Mouse (Mus musculus) induced T-regulatory cell, adult 2 months (primary cell): Measurements from ENCODE around the gene Aldh3a1.

Source experiments
- DNase-seq: peaks from one replicate; pipeline ENCODE4 v3.0.0-alpha.2; 2012; ENCODE audit warnings: low read depth

Aldh3a1 gene

DNA sequence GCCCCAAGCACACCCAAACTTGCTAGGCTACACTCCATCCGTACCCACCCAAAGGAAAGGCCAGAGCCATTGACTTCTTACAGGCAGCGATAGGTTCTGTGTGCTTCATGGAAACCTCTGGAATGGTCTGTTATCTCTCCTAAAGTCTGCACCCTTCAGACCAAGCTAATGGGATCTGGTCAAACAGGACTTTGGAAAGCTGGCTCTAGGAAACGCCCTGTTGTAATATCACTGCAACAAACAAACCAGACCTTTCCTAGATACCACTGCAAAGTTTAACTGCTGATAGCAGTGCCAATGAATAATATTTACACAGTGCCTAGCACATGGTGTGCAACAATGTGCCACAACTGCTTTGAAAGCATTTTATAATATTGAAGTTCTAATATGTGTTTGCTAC lies 28.7 kb downstream of the Aldh3a1 start:
- DNase-seq = no peak

DNA sequence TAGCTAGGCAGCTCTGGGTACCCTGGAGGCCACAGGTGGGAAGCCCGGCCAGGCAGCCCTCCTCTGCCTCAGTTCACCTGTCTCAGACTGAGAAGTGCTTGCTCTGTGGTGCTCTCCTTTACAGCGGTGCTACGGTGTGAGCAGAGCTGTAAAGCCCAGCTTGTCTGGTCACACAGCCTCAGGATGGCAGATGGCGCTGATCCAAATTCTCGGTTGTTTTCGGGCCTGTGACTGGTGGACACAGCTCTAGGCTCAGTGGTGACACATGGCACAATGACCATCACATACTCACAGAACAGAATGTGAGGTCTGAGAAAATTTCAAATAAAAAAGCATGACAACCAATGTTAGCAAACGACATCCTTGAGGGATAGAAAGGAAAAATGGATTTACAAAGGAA lies 37.1 kb downstream of the Aldh3a1 start:
- no peak for DNase-seq

DNA sequence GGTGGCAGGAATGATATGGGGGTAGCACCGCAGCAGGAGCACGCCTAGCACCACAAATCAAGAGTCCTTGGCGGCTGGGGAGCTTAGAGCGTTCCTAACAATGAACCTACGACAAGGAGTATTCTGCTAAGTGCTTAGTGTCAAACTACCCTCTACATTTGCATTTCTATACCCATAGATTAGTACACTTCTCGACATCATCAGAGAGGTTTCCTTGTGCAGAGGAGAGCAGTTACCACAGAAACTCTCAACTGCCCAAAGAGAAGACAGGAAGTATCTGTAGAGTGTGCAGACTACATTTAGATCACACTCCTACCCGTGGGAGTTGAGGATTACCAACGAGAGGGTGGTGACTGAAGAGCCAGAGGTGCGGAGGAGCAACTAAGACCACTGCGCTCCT lies 44.4 kb downstream of the Aldh3a1 start:
- DNase-seq = no peak

DNA sequence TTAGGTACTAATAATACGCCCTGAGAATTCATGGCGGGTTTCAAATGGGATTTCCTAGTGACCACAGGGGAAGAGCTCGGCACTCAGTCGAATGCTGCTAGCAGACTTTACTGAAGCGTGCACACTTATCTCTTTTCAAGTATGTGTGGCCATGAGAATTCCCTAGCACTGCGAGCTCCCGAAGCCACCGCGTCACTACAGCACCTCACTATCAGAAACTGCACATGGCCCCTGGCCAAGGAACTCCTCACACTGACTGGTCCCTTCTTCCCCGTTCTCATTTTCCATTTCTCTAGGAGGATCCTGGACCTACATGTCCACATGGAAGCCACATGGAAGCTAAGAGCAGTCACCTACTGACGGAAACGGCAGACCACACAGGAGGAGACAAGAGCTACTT lies 45.5 kb downstream of the Aldh3a1 start:
- no peak for DNase-seq

DNA sequence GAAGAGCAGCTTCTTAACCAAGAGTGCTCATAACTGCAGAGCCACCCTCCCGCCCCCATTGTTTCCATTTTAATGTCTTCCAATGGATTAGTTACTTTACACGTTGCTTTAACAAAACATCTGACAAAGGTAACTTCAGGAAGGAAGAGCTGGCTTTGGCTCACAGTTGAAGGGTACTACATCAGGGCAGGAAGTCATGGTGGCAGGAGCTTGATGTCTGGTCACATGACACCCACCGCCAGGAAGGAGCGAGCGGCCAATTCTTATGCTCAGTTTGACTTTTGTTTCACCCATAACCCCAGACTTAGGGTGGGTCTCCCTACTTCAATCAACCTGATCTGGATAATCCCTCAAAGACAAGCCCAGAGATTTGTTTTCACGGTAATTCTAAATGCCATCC lies 51.8 kb downstream of the Aldh3a1 start:
- no peak for DNase-seq

DNA sequence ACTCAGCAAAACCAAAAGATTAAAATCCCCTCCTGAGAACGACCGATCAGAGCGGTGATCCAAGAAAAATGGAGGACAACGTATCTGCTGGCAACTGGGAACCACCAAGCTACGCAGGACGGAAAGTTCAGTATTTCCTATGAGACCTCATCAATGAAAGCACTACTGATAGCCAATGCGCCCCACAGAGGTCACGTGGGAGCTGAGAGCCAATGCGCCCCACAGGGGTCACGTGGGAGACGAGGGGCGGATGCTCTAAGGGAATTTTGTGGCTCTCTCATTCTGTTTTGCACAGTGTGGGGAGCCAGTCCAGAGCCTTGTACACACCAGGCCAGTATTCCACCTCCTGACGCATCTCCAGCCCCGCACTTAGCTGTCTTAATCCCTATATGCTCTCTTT lies 55.2 kb downstream of the Aldh3a1 start:
- no peak for DNase-seq

DNA sequence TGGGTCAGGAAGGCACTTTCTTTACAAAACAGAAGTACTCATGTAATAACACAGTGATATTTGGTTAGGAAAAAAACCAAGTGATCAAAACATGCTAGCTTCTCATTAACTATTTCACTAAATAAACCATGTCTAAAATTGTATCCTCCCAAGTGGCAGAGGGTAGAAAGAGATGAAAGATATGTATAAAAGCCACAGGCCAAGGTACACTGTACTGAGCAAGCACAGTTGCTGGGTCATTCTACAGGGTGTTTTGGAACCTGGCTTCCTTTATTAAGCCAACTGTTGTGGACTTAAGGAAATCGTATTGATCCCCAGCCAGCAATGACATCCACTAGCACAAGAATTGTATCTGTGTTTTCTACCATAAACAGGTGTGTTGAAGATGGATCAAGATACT lies 56.5 kb downstream of the Aldh3a1 start:
- DNase-seq = no peak

DNA sequence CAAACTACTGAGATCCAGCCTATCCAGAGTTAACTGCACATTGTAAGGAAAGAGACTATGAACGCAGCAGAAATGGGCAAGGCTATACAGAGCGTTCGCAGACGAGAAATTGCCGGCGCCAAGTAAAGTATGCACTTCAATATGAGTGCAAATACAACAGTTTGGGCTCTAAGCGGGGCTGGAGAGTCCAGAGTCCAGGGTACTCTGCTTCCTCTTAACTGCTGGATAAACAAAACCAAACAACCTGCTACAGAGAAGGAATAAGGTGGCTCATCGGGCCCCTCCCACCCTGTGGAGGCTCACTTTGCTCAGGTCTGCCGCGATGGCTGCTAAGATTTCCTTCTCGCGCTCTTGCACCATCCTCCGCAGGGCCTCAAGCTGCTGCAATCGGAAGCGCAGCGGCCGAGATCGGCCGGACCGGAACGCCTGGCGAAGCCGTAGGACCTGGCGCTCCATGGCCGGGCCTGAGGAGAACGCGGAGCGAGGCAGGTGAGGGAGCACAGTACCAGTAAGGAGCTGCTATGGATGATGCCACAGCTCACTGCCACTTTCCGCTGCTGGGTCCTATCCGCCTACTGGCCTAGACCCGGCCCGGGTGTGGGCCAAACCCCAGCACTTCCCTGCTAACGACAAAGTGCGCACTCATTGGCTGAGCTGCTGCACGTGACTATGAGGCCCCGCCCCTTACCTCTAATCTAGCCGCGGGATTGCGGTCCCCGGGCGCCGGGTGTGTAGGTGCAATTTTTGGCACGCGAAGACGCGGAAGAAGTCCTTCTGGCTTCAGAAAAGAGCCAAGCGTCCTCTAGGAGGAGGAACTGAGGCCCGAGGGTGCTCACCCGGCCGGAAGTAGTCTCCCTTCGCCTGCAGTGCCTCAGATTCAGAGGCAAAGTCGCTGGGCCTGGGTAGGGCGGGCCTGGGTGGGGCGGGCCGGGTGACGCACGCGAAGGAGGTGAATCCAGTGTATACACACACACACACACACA lies 59.5 kb downstream of the Aldh3a1 start, which contains the start of gene Aldh3a2:
Aldh3a2 (minus strand) TSS at position 914 of the 983 bp plus-strand sequence.
- peak; percentile 98 for DNase-seq
